Mouse (Mus musculus): ENCODE measurements around the gene Lrrc28.

- TF ChIP-seq POLR2A (IDR thresholded peaks at IDR 0.05; ENCODE audit: low read depth, low read length) (no peak), CTCF (IDR thresholded peaks at IDR 0.05; ENCODE audit: extremely low read depth, insufficient read depth, insufficient read length, insufficient replicate concordance) (no peak)
Measured at GRCm38 (mm10) chr7:67486925-67487760, 157.9 kb downstream of the Lrrc28 start.

All from spleen, adult 2 months (tissue).